Mouse (Mus musculus) ES-E14 (cell line): ENCODE measurements at regions not wholly inside any gene's neighbourhood (a gene's known extent, or its start where the extent isn't known, plus 50 kb on each side); places are given as distances from the start of the nearest gene placed in this dataset.

ENCODE experiments used
- DNase-seq: peaks from one replicate; pipeline ENCODE4 v3.0.0-alpha.2; 2013; ENCODE audit warnings: low read depth, low spot score
- H3K27ac ChIP-seq: 2 replicates; pipeline ENCODE4 v1.5.1; 2012; ENCODE audit warnings: low read depth, mild to moderate bottlenecking, low read length, moderate library complexity, mixed read lengths; ENCODE audit not compliant: poor library complexity, insufficient read depth, severe bottlenecking
- H3K36me3 ChIP-seq: 2 replicates; pipeline ENCODE4 v1.6.1; 2012; ENCODE audit warnings: mild to moderate bottlenecking, low read length, moderate library complexity, mixed read lengths; ENCODE audit not compliant: control insufficient read depth, poor library complexity, insufficient read depth, severe bottlenecking
- H3K4me1 ChIP-seq, 2 experiments: fragments of 150-350 bp in 1 of 2; sonication (generic) in 1 of 2; 2 replicates each; pipeline ENCODE4 v1.6.1; 2012; ENCODE audit warnings: low read length in 2 of 2, mild to moderate bottlenecking in 1 of 2, mixed read lengths in 1 of 2; ENCODE audit not compliant: control insufficient read depth in 2 of 2, insufficient read depth in 2 of 2, poor library complexity in 1 of 2
- H3K4me3 ChIP-seq, 2 experiments: fragments of 150-350 bp in 1 of 2; sonication (generic) in 1 of 2; 2 replicates each; pipeline ENCODE4 v1.5.1; 2012; ENCODE audit warnings: low read length in 2 of 2, low read depth in 1 of 2, mild to moderate bottlenecking in 1 of 2, mixed read lengths in 1 of 2; ENCODE audit not compliant: insufficient read depth in 1 of 2, poor library complexity in 1 of 2, severe bottlenecking in 1 of 2
- H3K9ac ChIP-seq: 2 replicates; pipeline ENCODE4 v1.6.1; 2012; ENCODE audit warnings: low read depth, mild to moderate bottlenecking, low read length, mixed read lengths; ENCODE audit not compliant: poor library complexity, insufficient read depth, severe bottlenecking
- H3K9me3 ChIP-seq: fragments of 150-350 bp; sonication (generic); 2 replicates; pipeline ENCODE4 v1.6.1; 2012; ENCODE audit warnings: low read depth, mild to moderate bottlenecking, low read length; ENCODE audit not compliant: control insufficient read depth, insufficient read depth
- CHD2 ChIP-seq: IDR thresholded peaks from 2 replicates; pipeline ENCODE4 v1.6.1; 2014; ENCODE audit warnings: mild to moderate bottlenecking, low read depth, low read length, inconsistent platforms
- HCFC1 ChIP-seq: IDR thresholded peaks from 2 replicates; pipeline ENCODE4 v1.6.1; 2012; ENCODE audit warnings: low read length, inconsistent platforms, borderline replicate concordance; ENCODE audit not compliant: insufficient read depth
- MAFK ChIP-seq: IDR thresholded peaks from 2 replicates; pipeline ENCODE4 v1.6.1; 2014; ENCODE audit warnings: mild to moderate bottlenecking, low read depth, low read length, inconsistent platforms; ENCODE audit not compliant: insufficient read depth
- ZC3H11A ChIP-seq: IDR thresholded peaks from 2 replicates; pipeline ENCODE4 v1.6.1; 2012; ENCODE audit warnings: low read depth, mild to moderate bottlenecking, inconsistent platforms, low read length, borderline replicate concordance
- ZNF384 ChIP-seq: IDR thresholded peaks from 2 replicates; pipeline ENCODE4 v1.6.1; 2012; ENCODE audit warnings: low read depth, low read length, inconsistent platforms
- in situ Hi-C, 2 experiments: fragments of 600-800 bp; cut with MboI; formaldehyde crosslinking; loops; one replicate each; pipeline ENCODE4 v1.15.1; 2025; ENCODE audit warnings: low sequenced_read_pairs in 2 of 2, inconsistent platforms in 1 of 2; ENCODE audit not compliant: unreplicated experiment in 2 of 2

- no peak for TF ChIP-seq ZNF384
- TF ChIP-seq CHD2: no peak
- no peak for TF ChIP-seq HCFC1
- TF ChIP-seq ZC3H11A: no peak
- TF ChIP-seq MAFK: no peak
Observed at GRCm38 (mm10) chr2:171620253-171620652, 423.0 kb downstream of the Cbln4 start.

GRCm38 (mm10) chr2:171618771-171619170 lies 424.5 kb downstream of the Cbln4 start:
- Histone ChIP-seq H3K4me1 (no peaks in the 10 kb centered on the region), H3K27ac (no peak overlapping the region), H3K4me3 (no peak overlapping the region), H3K9ac (no peak overlapping the region), H3K36me3 (no peaks in the 10 kb centered on the region), H3K9me3 (no peaks in the 10 kb centered on the region)
- TF ChIP-seq ZNF384 (no peak), ZC3H11A (no peak), CHD2 (no peak), MAFK (no peak), HCFC1 (no peak)
- DNase-seq: no peak
- in situ Hi-C loops: no loop called here

More at GRCm38 (mm10) chr2:171620253-171620652, 423.0 kb downstream of the Cbln4 start:
- Histone ChIP-seq H3K4me1 (0 out of 4 replicates have a peak, but pooled peaks cover 0 to 2% of the 10 kb centered on the region in 2 experiments), H3K9ac (no peak overlapping the region), H3K27ac (no peak overlapping the region), H3K36me3 (no peaks in the 10 kb centered on the region), H3K9me3 (no peaks in the 10 kb centered on the region), H3K4me3 (no peak overlapping the region)
- in situ Hi-C loops: no loop called here
- DNase-seq: no peak

GRCm38 (mm10) chr2:171618333-171618732 lies 424.9 kb downstream of the Cbln4 start:
- TF ChIP-seq HCFC1: no peak
- TF ChIP-seq ZC3H11A: no peak
- no peak for TF ChIP-seq CHD2
- Histone ChIP-seq H3K4me1 (no peaks in the 10 kb centered on the region), H3K9ac (no peak overlapping the region), H3K27ac (no peak overlapping the region), H3K36me3 (no peaks in the 10 kb centered on the region), H3K9me3 (no peaks in the 10 kb centered on the region), H3K4me3 (no peak overlapping the region)
- in situ Hi-C loops: no loop called here
- DNase-seq: no peak

- Histone ChIP-seq H3K9ac (no peak overlapping the region), H3K36me3 (no peaks in the 10 kb centered on the region), H3K27ac (no peak overlapping the region), H3K4me1 (no peaks in the 10 kb centered on the region), H3K4me3 (no peak overlapping the region), H3K9me3 (no peaks in the 10 kb centered on the region)
- TF ChIP-seq MAFK: no peak
- no peak for TF ChIP-seq CHD2
- no peak for TF ChIP-seq ZNF384
- no peak for TF ChIP-seq HCFC1
- DNase-seq: no peak
- in situ Hi-C loops: no loop called here
Observed at GRCm38 (mm10) chr2:171615462-171615861, 427.8 kb downstream of the Cbln4 start.

- no peak for DNase-seq
- H3K9ac ChIP-seq: no peak overlapping the region
- H3K9me3 ChIP-seq: no peaks in the 10 kb centered on the region
- in situ Hi-C loops: no loop called here
- H3K4me3 ChIP-seq: no peak overlapping the region
- TF ChIP-seq ZC3H11A (no peak), HCFC1 (no peak), ZNF384 (no peak), CHD2 (no peak), MAFK (no peak)
- no peak overlapping the region for H3K27ac ChIP-seq
- H3K36me3 ChIP-seq: no peaks in the 10 kb centered on the region
- no peaks in the 10 kb centered on the region for H3K4me1 ChIP-seq
Observed at GRCm38 (mm10) chr2:171605064-171605463, 438.2 kb downstream of the Cbln4 start.
